18 mouse cellular contexts compared by ENCODE assay signal in genomic region chr4:137391287-137391686, GRCm38 (mm10). TPM values are rescaled to one million over a fixed set of nuclear protein-coding genes. Genes with fewer than 3 reads are reported as not detected.
DNase-seq lines count a peak whose midpoint lies in the region; ATAC-seq and TF ChIP-seq lines count a peak whose summit lies in the region.
"Had no signal": no experiment of that assay in that cellular context is flagged by ENCODE, and none has a peak within 500 bp of the region (broad histone marks: within the 10 kb centered on the region; RNA-seq: fewer than 3 reads in every experiment).

No protein-coding gene starts in this region.

- peak; percentile 59 for TF ChIP-seq CTCF in intestine, postnatal 0 days (IDR thresholded peaks at IDR 0.05; ENCODE audit: low read depth)
- peak; percentile 17; the same call in 1 of the 2 replicates for TF ChIP-seq CTCF in spleen, adult 2 months (IDR thresholded peaks at IDR 0.05; ENCODE audit: extremely low read depth, insufficient read depth, insufficient read length, insufficient replicate concordance)
- TF ChIP-seq CTCF in stomach, postnatal 0 days (IDR thresholded peaks at IDR 0.05; ENCODE audit: low read depth): peak; percentile 58

- no peak for DNase-seq in spleen, adult 2 months (ENCODE audit: low read depth in 1 of 2, low spot score in 2 of 2)
- DNase-seq in spleen, adult 12 weeks (ENCODE audit: low spot score): no peak
- DNase-seq in R1 (ENCODE audit: low read depth, low spot score): peak; percentile 57
- DNase-seq in stomach, postnatal 0 days (ENCODE audit: low spot score): no peak
- no peak for DNase-seq in urinary bladder, postnatal 36 days (ENCODE audit: low spot score in 2 of 2)
- no peak for DNase-seq in heart, adult 11 months
- DNase-seq: cerebellum, adult 8-10 months; gastrocnemius, postnatal 36 days had no signal

- TF ChIP-seq POLR2A in spleen, adult 2 months (IDR thresholded peaks at IDR 0.05; ENCODE audit: low read depth, low read length): no peak

- 91% methylated on average over 3 of the region's 3 CpGs for WGBS in intestine, postnatal 0 days
- WGBS in intestine, embryonic 15.5 days: 87% methylated on average over 3 of the region's 3 CpGs
- WGBS in spleen, adult 2 months: 82% methylated on average over 3 of the region's 3 CpGs
- WGBS in stomach, postnatal 0 days: 91% methylated on average over 3 of the region's 3 CpGs

- TF ChIP-seq EP300 in stomach, postnatal 0 days (optimal IDR thresholded peaks at IDR 0.05): no peak

- no peak overlapping the region for H3K4me2 ChIP-seq in intestine, postnatal 0 days (replicated peaks; ENCODE audit: low read depth)
- H3K4me2 ChIP-seq in intestine, embryonic 15.5 days (replicated peaks): no peak overlapping the region
- no peak overlapping the region for H3K4me2 ChIP-seq in stomach, postnatal 0 days (replicated peaks; ENCODE audit: low read depth)
- H3K4me2 ChIP-seq: hindbrain, embryonic 14.5 days; liver, embryonic 12.5 days; midbrain, embryonic 15.5 days had no signal

- no peaks in the 10 kb centered on the region for H3K27me3 ChIP-seq in intestine, postnatal 0 days (replicated peaks; ENCODE audit: control insufficient read depth, insufficient read depth, low read length)
- no peaks in the 10 kb centered on the region for H3K27me3 ChIP-seq in intestine, embryonic 15.5 days (replicated peaks)
- no peaks in the 10 kb centered on the region for H3K27me3 ChIP-seq in spleen, adult 2 months (ENCODE audit: control insufficient read depth, insufficient read depth, low read length)
- H3K27me3 ChIP-seq in stomach, postnatal 0 days (ENCODE audit: control insufficient read depth, insufficient read depth, low read length): no peaks in the 10 kb centered on the region
- H3K27me3 ChIP-seq: liver, embryonic 12.5 days; midbrain, embryonic 15.5 days had no signal

- no peaks in the 10 kb centered on the region for H3K36me3 ChIP-seq in intestine, postnatal 0 days (ENCODE audit: control insufficient read depth, insufficient read depth)
- no peaks in the 10 kb centered on the region for H3K36me3 ChIP-seq in intestine, embryonic 15.5 days
- no peaks in the 10 kb centered on the region for H3K36me3 ChIP-seq in spleen, adult 2 months (ENCODE audit: control insufficient read depth, insufficient read depth, low read length)
- no peaks in the 10 kb centered on the region for H3K36me3 ChIP-seq in stomach, postnatal 0 days (ENCODE audit: control insufficient read depth, insufficient read depth, low read length)
- H3K36me3 ChIP-seq: midbrain, embryonic 15.5 days had no signal

- no peak overlapping the region for H3K9ac ChIP-seq in intestine, postnatal 0 days (ENCODE audit: low read depth, low read length)
- no peak overlapping the region for H3K9ac ChIP-seq in intestine, embryonic 15.5 days
- no peak overlapping the region for H3K9ac ChIP-seq in stomach, postnatal 0 days (ENCODE audit: low read length)
- H3K9ac ChIP-seq: hindbrain, embryonic 14.5 days; liver, embryonic 12.5 days; midbrain, embryonic 15.5 days had no signal

- no peaks in the 10 kb centered on the region for H3K4me1 ChIP-seq in intestine, postnatal 0 days (replicated peaks; ENCODE audit: control insufficient read depth, insufficient read depth, low read length)
- H3K4me1 ChIP-seq in intestine, embryonic 15.5 days (replicated peaks): no peaks in the 10 kb centered on the region; the same call in 1 of the 2 replicates
- no peaks in the 10 kb centered on the region for H3K4me1 ChIP-seq in spleen, adult 2 months (ENCODE audit: control insufficient read depth, insufficient read depth, insufficient read length)
- H3K4me1 ChIP-seq in stomach, postnatal 0 days (replicated peaks; ENCODE audit: control insufficient read depth, insufficient read depth): no peaks in the 10 kb centered on the region; the same call in 1 of the 2 replicates

- no peaks in the 10 kb centered on the region for H3K9me3 ChIP-seq in intestine, postnatal 0 days (ENCODE audit: control insufficient read depth)
- no peaks in the 10 kb centered on the region for H3K9me3 ChIP-seq in intestine, embryonic 15.5 days
- no peaks in the 10 kb centered on the region for H3K9me3 ChIP-seq in stomach, postnatal 0 days (ENCODE audit: control insufficient read depth, low read length)
- H3K9me3 ChIP-seq: G1E; liver, embryonic 12.5 days; midbrain, embryonic 15.5 days had no signal

- H3K27ac ChIP-seq in intestine, postnatal 0 days (ENCODE audit: low read depth, low read length): no peak overlapping the region
- H3K27ac ChIP-seq in intestine, embryonic 15.5 days: no peak overlapping the region
- H3K27ac ChIP-seq in spleen, adult 2 months (ENCODE audit: insufficient read depth, low read length): no peak overlapping the region
- no peak overlapping the region for H3K27ac ChIP-seq in stomach, postnatal 0 days (replicated peaks)
- H3K27ac ChIP-seq: hindbrain, embryonic 14.5 days; liver, embryonic 12.5 days; midbrain, embryonic 15.5 days had no signal

- no peak overlapping the region for H3K4me3 ChIP-seq in intestine, postnatal 0 days (ENCODE audit: low read depth, low read length)
- H3K4me3 ChIP-seq in intestine, embryonic 15.5 days (replicated peaks): no peak overlapping the region
- no peak overlapping the region for H3K4me3 ChIP-seq in spleen, adult 2 months (ENCODE audit: extremely low read depth, insufficient read depth, insufficient read length)
- H3K4me3 ChIP-seq in stomach, postnatal 0 days (ENCODE audit: low read depth, low read length): no peak overlapping the region
- H3K4me3 ChIP-seq: erythroblast, embryonic 14.5 days; liver, embryonic 12.5 days; midbrain, embryonic 15.5 days had no signal

- no peak for ATAC-seq in intestine, postnatal 0 days
- no peak for ATAC-seq in intestine, embryonic 15.5 days
- ATAC-seq in stomach, postnatal 0 days (ENCODE audit: low FRiP score, low TSS enrichment): no peak
- ATAC-seq: liver, embryonic 12.5 days; midbrain, embryonic 15.5 days had no signal

RNA-seq across cellular contexts. Expression of gene Cela3a, which starts 18.3 kb away (rescaled TPM):
- not detected in 2 replicates for polyA plus RNA-seq in intestine, postnatal 0 days (2015; fragmentation: Nextera tagmentation; extraction: Ambion mirVana)
- not detected in 2 replicates for polyA plus RNA-seq in intestine, embryonic 15.5 days (2015; fragmentation: Nextera tagmentation; extraction: Ambion mirVana)
- 3.2 and 4.9 TPM in 2 replicates for polyA plus RNA-seq in spleen, adult 2 months (2012; rRNA removed)
- polyA plus RNA-seq in stomach, postnatal 0 days (2015; fragmentation: Nextera tagmentation; extraction: Ambion mirVana): not detected in 2 replicates
- polyA plus RNA-seq: erythroblast, embryonic 14.5 days; G1E; heart, embryonic 16.5 days; hindbrain, embryonic 14.5 days; kidney, embryonic 14.5 days; liver, embryonic 12.5 days; midbrain, embryonic 15.5 days; neural tube, embryonic 14.5 days had no signal

RNA-seq across cellular contexts. Expression of gene Cdc42, which starts 33.8 kb away (rescaled TPM):
- polyA plus RNA-seq in intestine, postnatal 0 days (2015; fragmentation: Nextera tagmentation; extraction: Ambion mirVana): 461 and 471 TPM in 2 replicates
- polyA plus RNA-seq in intestine, embryonic 15.5 days (2015; fragmentation: Nextera tagmentation; extraction: Ambion mirVana): 653 and 697 TPM in 2 replicates
- 42.1 and 55.5 TPM in 2 replicates for polyA plus RNA-seq in spleen, adult 2 months (2012; rRNA removed)
- polyA plus RNA-seq in stomach, postnatal 0 days (2015; fragmentation: Nextera tagmentation; extraction: Ambion mirVana): 445 and 456 TPM in 2 replicates

RNA-seq across cellular contexts. Expression of gene Cela3b, which starts 39.1 kb away (rescaled TPM):
- polyA plus RNA-seq in intestine, postnatal 0 days (2015; fragmentation: Nextera tagmentation; extraction: Ambion mirVana): 9.1 and 13.6 TPM in 2 replicates
- polyA plus RNA-seq in intestine, embryonic 15.5 days (2015; fragmentation: Nextera tagmentation; extraction: Ambion mirVana): 74.8 and 281 TPM in 2 replicates
- polyA plus RNA-seq in spleen, adult 2 months (2012; rRNA removed): 6,152 and 8,603 TPM in 2 replicates
- polyA plus RNA-seq in stomach, postnatal 0 days (2015; fragmentation: Nextera tagmentation; extraction: Ambion mirVana): 4.1 and 4.8 TPM in 2 replicates
- polyA plus RNA-seq: erythroblast, embryonic 14.5 days; G1E; hindbrain, embryonic 14.5 days; kidney, embryonic 14.5 days; liver, embryonic 12.5 days; midbrain, embryonic 15.5 days; neural tube, embryonic 14.5 days had no signal

Comparison
In these comparisons a context has a peak if more than half of its experiments do, and no peak if none do; other contexts are left out.
1. RNA of gene Cela3b, which starts 39.1 kb away (polyA plus RNA-seq): 6,152 to 8,603 TPM in spleen, adult 2 months; 74.8 to 281 TPM in intestine, embryonic 15.5 days, 9.1 to 13.6 TPM in intestine, postnatal 0 days and 4.1 to 4.8 TPM in stomach, postnatal 0 days; every median in the first group is over 10 times any median in the second.
2. Peak in every context shown above with its lines, with median percentiles within 50 percentile points of each other: CTCF ChIP-seq.